In genomic region chr7:79312246-79312645, GRCm38 (mm10) we compare ENCODE assay signal across 8 mouse cellular contexts. TPM values are rescaled to one million over a fixed set of nuclear protein-coding genes. Genes with fewer than 3 reads are reported as not detected.
DNase-seq lines count a peak whose midpoint lies in the region; ATAC-seq lines count a peak whose summit lies in the region.
"Had no signal": no experiment of that assay in that cellular context is flagged by ENCODE, and none has a peak within 500 bp of the region (broad histone marks: within the 10 kb centered on the region; RNA-seq: fewer than 3 reads in every experiment).

No protein-coding gene starts in this region.

- peak overlapping the region; percentile 41 for H3K27ac ChIP-seq in lung, embryonic 15.5 days
- peak overlapping the region; percentile 49 for H3K27ac ChIP-seq in forebrain, embryonic 16.5 days (ENCODE audit: low read length)
- peak overlapping the region; percentile 72 for H3K27ac ChIP-seq in limb, embryonic 13.5 days
- H3K27ac ChIP-seq in stomach, embryonic 14.5 days (ENCODE audit: low read length) = peak overlapping the region; percentile 63
- H3K27ac ChIP-seq: liver, embryonic 14.5 days had no signal

- no peak for ATAC-seq in lung, embryonic 15.5 days (ENCODE audit: borderline replicate concordance, extremely low read depth, low FRiP score, low TSS enrichment)
- no peak for ATAC-seq in forebrain, embryonic 16.5 days
- no peak for ATAC-seq in limb, embryonic 13.5 days (ENCODE audit: low FRiP score, low read depth)
- ATAC-seq in stomach, embryonic 14.5 days (ENCODE audit: insufficient number of reproducible peaks, insufficient read depth, low FRiP score, low read depth) = no peak

- H3K27me3 ChIP-seq in lung, embryonic 15.5 days = no peaks in the 10 kb centered on the region
- H3K27me3 ChIP-seq in forebrain, embryonic 16.5 days (replicated peaks; ENCODE audit: control insufficient read depth, insufficient read depth, low read length) = no peaks in the 10 kb centered on the region
- no peaks in the 10 kb centered on the region for H3K27me3 ChIP-seq in limb, embryonic 13.5 days
- no peaks in the 10 kb centered on the region for H3K27me3 ChIP-seq in stomach, embryonic 14.5 days (ENCODE audit: control insufficient read depth, insufficient read depth, low read length)

- DNase-seq in lung, postnatal 10 days = no peak
- no peak for DNase-seq in cerebellum, adult 11 months
- no peak for DNase-seq in frontal cortex, postnatal 25 days (ENCODE audit: low spot score in 2 of 2)

- WGBS in lung, embryonic 15.5 days = 65% methylated on average over 8 of the region's 8 CpGs
- 69% methylated on average over 8 of the region's 8 CpGs for WGBS in forebrain, embryonic 16.5 days
- 29% methylated on average over 8 of the region's 8 CpGs for WGBS in limb, embryonic 13.5 days
- WGBS in stomach, embryonic 14.5 days = 50% methylated on average over 8 of the region's 8 CpGs

- H3K9me3 ChIP-seq in lung, embryonic 15.5 days = no peaks in the 10 kb centered on the region
- H3K9me3 ChIP-seq in forebrain, embryonic 16.5 days (ENCODE audit: control insufficient read depth, low read length) = no peaks in the 10 kb centered on the region
- H3K9me3 ChIP-seq in limb, embryonic 13.5 days = no peaks in the 10 kb centered on the region
- H3K9me3 ChIP-seq in stomach, embryonic 14.5 days (ENCODE audit: control insufficient read depth, low read depth, low read length) = no peaks in the 10 kb centered on the region

- H3K4me3 ChIP-seq in lung, embryonic 15.5 days = no peak overlapping the region
- no peak overlapping the region for H3K4me3 ChIP-seq in forebrain, embryonic 16.5 days (replicated peaks; ENCODE audit: low read length)
- no peak overlapping the region for H3K4me3 ChIP-seq in limb, embryonic 13.5 days
- no peak overlapping the region for H3K4me3 ChIP-seq in stomach, embryonic 14.5 days (ENCODE audit: low read depth, low read length)

- no peak overlapping the region for H3K9ac ChIP-seq in lung, embryonic 15.5 days
- no peak overlapping the region for H3K9ac ChIP-seq in forebrain, embryonic 16.5 days (replicated peaks; ENCODE audit: low read depth, low read length)
- peak overlapping the region; percentile 26; the same call in 1 of the 2 replicates for H3K9ac ChIP-seq in limb, embryonic 13.5 days
- no peak overlapping the region for H3K9ac ChIP-seq in stomach, embryonic 14.5 days (replicated peaks; ENCODE audit: low read depth, low read length)

- peaks cover 74% of the 10 kb centered on the region for H3K4me1 ChIP-seq in lung, embryonic 15.5 days
- peaks cover 61% of the 10 kb centered on the region for H3K4me1 ChIP-seq in forebrain, embryonic 16.5 days (replicated peaks; ENCODE audit: control insufficient read depth, insufficient read depth, low read length)
- H3K4me1 ChIP-seq in limb, embryonic 13.5 days = peaks cover 74% of the 10 kb centered on the region
- H3K4me1 ChIP-seq in stomach, embryonic 14.5 days (ENCODE audit: control insufficient read depth, insufficient read depth, low read length) = peaks cover 65% of the 10 kb centered on the region

- no peaks in the 10 kb centered on the region for H3K36me3 ChIP-seq in lung, embryonic 15.5 days
- H3K36me3 ChIP-seq in forebrain, embryonic 16.5 days (ENCODE audit: control insufficient read depth, insufficient read depth) = no peaks in the 10 kb centered on the region
- no peaks in the 10 kb centered on the region for H3K36me3 ChIP-seq in limb, embryonic 13.5 days
- no peaks in the 10 kb centered on the region for H3K36me3 ChIP-seq in stomach, embryonic 14.5 days (ENCODE audit: control insufficient read depth, insufficient read depth, low read length)

- no peak overlapping the region for H3K4me2 ChIP-seq in lung, embryonic 15.5 days
- H3K4me2 ChIP-seq in forebrain, embryonic 16.5 days (ENCODE audit: low read length) = no peak overlapping the region
- H3K4me2 ChIP-seq in limb, embryonic 13.5 days (replicated peaks) = peak overlapping the region; percentile 34; the same call in 1 of the 2 replicates
- 0 out of 2 replicates have a peak overlapping the region, but pooled peaks have one; percentile 1 for H3K4me2 ChIP-seq in stomach, embryonic 14.5 days (replicated peaks; ENCODE audit: low read depth, low read length)

RNA-seq across cellular contexts. Expression of gene Abhd2, which starts 39.2 kb away (rescaled TPM):
- 16.5 and 17.1 TPM in 2 replicates for polyA plus RNA-seq in lung, embryonic 15.5 days (2015; fragmentation: Nextera tagmentation; extraction: Ambion mirVana)
- 23.1 and 26.9 TPM in 2 replicates for polyA plus RNA-seq in forebrain, embryonic 16.5 days (2015; fragmentation: Nextera tagmentation; extraction: Ambion mirVana)
- polyA plus RNA-seq in limb, embryonic 13.5 days (2015; fragmentation: Nextera tagmentation; extraction: Ambion mirVana) = 9.0 and 10.7 TPM in 2 replicates
- 15.0 and 16.7 TPM in 2 replicates for polyA plus RNA-seq in stomach, embryonic 14.5 days (2014; fragmentation: Nextera tagmentation; extraction: Ambion mirVana)

Comparison
In these comparisons a context has a peak if more than half of its experiments do, and no peak if none do; other contexts are left out.
1. H3K4me2 ChIP-seq: peak in limb, embryonic 13.5 days (single experiment) and stomach, embryonic 14.5 days (single experiment); none in lung, embryonic 15.5 days (single experiment) and forebrain, embryonic 16.5 days (single experiment).
2. Peak in every context shown above with its lines, with median percentiles within 50 percentile points of each other: H3K27ac ChIP-seq.